Mouse (Mus musculus) natural killer cell, adult 2 months (primary cell): Measurements from ENCODE around the gene Ssbp4.

ENCODE experiments used
- DNase-seq, 2 experiments: peaks; one replicate each; pipeline ENCODE4 v3.0.0; 2022; ENCODE audit warnings: low spot score in 2 of 2

Ssbp4 gene

GRCm38 (mm10) chr8:70608749-70609367 lies at the start of gene Ssbp4:
Gene Ssbp4, minus strand, starts transcription at chr8:70608872.
- DNase-seq: no peak

- no peak for DNase-seq
These were observed 49.1 kb upstream of the Ssbp4 start for GRCm38 (mm10) chr8:70657739-70658138.

DNA sequence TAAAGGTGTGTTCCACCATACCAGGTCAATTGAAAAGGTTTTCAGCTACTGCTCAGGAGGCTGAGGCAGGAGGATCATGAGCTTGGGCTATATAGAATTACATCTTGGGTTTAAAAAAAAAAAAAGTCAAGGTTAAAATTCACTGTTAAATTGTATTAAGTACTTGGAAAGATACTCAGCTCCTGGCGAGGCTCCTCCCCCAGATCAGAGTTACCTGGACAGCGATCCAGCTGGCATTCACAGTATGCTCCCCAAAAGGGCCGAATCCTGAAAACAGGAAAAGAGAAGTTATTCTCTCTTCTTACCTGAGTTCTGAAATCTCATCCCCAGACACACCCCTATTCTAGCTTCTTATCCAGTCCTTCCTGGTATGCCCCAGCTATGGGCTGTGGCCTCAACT lies 48.5 kb upstream of the Ssbp4 start:
- no peak for DNase-seq

- no peak for DNase-seq
These were observed 47.6 kb upstream of the Ssbp4 start for GRCm38 (mm10) chr8:70656193-70656790.

DNA sequence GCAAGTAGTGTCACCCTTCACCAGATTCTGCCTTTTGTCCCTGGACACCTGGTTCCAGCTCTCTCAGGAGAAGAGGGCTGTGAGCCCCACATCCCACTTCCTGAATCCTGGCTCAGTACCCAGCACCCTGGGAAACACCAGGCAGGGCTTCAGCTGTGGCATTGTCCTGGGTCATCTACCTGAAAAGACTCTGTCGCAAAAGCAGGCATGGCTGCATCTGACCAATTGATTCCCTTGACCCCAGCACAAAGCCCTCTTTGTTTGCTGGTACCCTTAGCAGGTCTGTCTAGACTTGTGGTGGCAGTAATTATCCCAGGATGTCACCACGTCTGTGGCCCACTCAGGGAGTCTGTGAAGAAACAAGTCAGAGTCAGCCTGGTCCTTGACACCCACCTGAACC lies 46.8 kb upstream of the Ssbp4 start:
- DNase-seq: no peak

DNA sequence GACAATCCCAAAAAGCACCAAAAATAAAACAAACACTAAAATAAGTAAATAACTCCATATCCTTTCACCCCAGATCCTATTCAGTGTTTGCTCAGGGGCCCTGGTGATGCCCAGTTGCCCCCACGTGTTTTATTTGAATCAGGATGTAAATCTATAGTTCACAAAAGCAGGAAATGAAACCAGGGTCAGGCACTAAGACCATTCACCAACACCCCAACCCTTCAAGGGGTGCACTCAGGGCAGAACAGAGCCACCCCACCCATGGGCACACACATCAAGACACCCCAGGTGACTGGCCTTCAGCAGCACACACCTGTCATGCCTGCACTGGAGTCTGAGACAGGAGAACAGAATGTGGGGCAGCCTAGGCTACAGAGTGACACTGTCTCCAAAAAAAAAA lies 45.4 kb upstream of the Ssbp4 start:
- peak in 1 of 2 experiments; percentile 52 for DNase-seq

GRCm38 (mm10) chr8:70653226-70653625 lies 44.6 kb upstream of the Ssbp4 start:
- DNase-seq: peak; percentile 76 to 81

GRCm38 (mm10) chr8:70650351-70650750 lies 41.7 kb upstream of the Ssbp4 start:
- no peak for DNase-seq

GRCm38 (mm10) chr8:70649324-70649723 lies 40.7 kb upstream of the Ssbp4 start:
- DNase-seq: no peak

DNA sequence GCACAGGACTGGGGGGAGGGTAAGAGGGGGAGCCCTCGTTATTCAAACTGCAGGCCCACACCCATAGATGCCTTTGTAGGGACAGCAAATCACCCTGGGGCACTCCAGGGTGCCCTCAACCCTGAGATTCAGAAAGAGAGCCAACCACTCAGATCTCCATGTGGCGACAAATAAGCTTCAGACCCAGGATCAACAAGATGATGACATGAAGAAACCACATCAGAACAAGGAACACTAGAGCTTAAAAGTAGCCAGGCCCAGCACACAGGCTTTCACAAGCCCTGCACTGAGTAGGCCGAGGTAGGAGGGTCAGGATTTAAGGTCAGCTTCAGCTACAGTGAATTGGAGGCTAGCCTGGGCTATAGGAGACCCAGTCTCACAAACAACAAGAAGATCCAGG lies 40.2 kb upstream of the Ssbp4 start:
- no peak for DNase-seq

DNA sequence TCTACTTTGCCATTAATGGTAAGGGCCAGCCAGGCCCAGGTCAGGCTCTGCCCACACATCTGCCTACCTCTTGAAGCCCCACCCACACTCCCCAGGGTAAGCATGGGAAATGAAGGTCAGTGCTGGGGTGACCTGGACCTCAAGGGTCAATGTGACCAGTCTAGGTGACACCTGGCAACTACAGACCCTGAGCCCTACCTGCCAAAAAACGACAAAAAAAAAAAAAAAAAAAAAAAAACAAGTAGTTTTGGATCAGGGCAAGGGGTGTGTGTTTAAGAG lies 39.4 kb upstream of the Ssbp4 start:
- no peak for DNase-seq

DNA sequence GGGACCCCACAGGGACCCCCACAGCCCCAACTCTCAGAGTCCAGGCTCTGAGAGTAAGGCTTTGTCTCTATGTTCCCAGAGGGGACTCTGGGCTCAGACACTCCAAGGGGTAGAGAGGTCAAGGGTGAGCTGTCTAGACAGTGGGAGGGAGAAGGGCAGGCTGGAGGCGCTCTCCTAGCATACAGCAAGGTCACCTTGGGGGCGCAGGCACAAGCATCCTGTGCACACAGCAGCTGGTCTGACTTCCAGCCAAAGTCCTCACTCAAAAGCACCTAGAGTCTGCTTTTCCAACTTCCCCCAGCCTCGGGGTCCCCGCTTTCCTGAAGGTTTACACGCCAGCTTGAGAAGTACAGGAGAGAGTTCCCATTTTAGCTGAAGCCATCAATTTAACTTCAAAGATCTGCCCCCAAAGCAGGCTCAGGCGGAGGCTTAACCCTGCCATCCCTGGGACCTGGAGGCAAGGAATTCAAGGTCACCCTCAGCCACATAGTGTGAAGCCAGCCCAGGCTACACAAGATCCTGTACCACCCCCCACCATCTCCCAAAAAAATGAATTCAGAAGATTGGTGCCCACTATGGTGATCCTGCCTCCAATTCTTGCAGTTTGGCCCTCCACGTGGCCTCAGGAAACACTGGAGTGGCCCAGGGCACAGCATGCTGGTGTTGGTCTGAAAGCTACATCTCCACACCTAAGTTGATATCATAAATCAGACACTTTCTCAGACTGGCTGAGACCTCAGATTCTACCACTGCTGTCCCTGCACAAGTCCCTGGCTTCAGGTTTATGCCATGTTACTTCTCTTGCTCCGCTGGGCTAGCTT lies 38.9 kb upstream of the Ssbp4 start:
- no peak for DNase-seq

- DNase-seq: no peak
These were observed 38.1 kb upstream of the Ssbp4 start for GRCm38 (mm10) chr8:70646775-70647174.

DNA sequence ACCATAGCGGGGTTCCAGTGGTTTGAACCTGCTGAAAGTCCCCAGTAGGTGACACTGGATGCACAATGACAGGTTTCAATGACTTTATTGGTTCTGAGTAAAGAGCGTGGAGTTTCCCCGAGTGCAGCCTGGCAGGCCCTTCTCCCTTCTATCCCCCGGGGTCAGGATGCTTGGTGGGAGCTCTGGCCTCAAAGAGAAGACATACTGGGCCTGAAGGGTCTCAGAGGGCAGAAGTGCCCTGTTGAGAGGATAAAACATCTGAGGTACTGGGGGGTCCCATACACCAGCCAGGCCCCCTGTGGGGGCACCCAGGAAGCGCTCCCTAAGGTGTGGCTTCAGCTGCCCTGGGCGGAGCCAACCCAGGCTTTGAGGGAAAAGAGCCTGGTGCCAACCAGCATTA lies 37.7 kb upstream of the Ssbp4 start:
- DNase-seq: no peak

DNA sequence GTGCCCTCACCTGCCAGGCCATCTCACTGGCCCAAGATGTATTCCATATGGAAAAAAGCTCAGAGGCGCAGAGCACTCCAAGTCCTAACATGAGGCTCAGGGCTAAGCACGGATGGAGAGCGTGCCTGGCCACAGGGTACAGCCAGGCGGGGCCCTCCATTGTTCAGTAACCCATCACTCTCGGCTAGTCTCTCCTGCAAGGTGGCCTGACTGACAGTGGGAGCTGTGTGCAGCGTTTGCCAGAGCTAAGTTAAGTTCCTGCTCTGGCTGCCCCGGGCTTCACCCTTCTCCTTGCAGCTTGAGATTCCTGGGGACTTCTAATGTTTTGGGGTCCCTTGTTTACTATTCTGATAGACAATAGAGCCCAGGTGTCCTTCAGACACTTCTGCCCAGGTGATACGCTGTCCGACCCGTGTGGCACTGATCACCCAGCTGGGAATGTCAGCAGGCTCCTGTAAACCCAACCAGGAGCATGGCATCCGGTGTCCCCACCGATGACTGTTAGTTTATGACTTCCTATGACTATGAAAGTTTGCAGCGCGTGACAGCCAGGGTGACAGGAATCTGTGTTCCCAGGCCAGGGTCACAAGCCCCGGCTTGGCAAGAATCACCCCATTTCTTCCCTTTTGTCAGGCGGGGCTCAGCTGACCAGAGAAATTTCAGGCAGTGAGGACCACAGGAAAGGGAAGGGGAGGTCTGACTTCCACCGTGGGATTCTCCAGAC lies 37.0 kb upstream of the Ssbp4 start:
- no peak for DNase-seq

DNA sequence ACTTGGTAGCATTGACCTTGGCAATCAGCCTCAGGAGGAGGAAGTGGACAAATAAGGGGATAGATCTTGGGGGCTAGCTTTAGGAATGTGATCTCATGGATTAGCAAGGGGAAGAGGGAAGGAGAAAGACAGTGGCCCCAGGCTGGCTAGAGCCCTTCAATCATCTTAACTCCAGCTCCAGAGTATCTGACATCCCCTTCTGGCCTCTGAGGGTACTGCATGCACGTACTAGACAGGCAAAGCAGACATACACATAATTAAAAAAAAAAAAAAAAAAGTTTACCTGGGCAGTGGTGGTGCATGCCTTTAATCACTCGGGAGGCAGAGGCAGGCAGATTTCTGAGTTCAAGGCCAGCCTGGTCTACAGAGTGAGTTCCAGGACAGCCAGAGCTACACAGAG lies 35.4 kb upstream of the Ssbp4 start:
- DNase-seq: peak in 1 of 2 experiments; percentile 37

DNA sequence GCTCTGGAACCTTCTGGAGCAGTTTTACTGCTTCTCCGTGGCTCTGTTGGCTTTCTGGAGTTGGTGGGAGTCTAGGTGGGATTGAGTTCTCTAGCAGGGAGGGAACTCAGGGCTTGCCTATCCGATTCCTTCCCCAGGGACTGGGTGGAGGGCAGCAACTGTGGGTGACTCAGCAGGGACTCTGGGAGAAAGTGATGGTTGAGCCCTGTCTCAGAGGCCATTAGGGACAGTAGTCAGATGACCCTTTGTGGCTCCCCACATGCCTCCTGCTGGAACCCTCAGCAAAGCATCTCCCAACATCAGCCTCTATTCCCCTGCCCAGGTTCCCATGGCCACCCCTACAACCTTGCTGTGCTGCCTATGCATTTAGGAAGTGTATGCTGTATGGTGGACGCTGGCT lies 34.3 kb upstream of the Ssbp4 start:
- no peak for DNase-seq

DNA sequence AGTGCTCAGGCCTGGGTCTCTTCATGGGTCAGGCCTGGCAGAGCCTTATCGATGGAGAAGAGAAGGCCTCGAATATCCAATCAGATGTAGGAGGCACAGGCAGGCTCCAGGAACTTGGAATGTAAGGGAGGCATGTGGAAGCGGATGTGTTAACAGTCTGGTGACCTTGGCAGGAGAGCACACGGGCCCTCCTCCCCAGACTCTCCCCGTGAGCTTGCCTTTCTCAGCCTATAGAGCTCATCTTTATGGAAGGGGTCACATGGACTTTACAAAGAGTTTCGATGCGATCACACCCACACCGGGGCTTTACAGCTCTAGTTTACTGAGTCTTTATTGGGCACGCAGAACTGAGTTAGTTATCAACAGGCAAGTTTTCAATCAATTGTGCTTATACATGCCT lies 30.1 kb upstream of the Ssbp4 start:
- DNase-seq: no peak

DNA sequence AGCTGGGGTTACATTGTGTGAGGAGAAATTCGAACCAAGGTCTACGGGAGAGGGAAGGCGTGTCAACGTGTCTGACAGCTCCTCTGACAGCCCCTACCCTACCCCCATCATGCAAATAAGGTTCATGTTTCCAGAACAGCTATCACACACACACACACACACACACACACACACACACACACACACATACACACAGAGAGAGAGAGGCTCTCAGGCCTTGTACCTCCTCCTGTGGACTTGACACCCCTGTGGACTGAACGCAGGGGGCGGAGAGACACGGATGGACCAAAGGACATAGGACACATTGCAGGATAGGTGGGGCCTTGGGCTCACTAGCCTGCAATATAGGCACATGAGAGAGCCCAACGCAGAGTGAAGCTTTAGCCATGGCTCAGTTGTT lies 28.2 kb upstream of the Ssbp4 start:
- DNase-seq: no peak

- DNase-seq: peak in 1 of 2 experiments; percentile 49
These were observed 26.9 kb upstream of the Ssbp4 start for GRCm38 (mm10) chr8:70635527-70635926.

- peak in 1 of 2 experiments; percentile 29 for DNase-seq
These were observed 25.4 kb upstream of the Ssbp4 start for GRCm38 (mm10) chr8:70634066-70634465.

DNA sequence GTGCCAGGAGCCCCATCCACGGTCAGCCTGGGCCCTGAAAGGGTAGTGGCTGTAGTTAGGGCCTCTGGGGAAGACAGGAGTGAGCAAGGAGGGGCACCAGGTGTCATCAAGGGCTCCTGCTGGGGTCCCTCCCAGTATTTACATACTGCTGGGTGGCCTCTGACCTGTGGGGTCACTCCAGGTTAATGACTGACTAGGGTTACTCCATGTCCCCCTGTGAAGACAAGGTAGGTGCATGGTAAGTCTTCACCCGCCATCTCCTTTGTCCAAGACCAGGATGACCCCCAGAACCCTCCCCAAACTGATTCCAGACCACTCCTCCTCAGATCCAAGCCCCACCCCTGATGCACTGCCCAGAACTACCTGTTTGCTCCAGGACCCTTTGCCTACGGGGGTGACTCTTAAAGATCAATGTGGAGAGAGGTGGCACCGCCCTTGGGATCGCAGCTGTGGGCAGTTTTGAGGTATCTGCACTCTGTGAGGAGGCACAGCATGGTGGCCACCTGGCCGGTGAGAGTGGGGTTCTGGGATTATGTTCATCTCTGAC lies 23.7 kb upstream of the Ssbp4 start, which contains the start of gene Gdf15:
Gene Gdf15 (minus strand): TSS at position 111 of the 547 bp plus-strand sequence.
- DNase-seq: no peak
